9 mouse cellular contexts compared by ENCODE assay signal in the genomic region with DNA sequence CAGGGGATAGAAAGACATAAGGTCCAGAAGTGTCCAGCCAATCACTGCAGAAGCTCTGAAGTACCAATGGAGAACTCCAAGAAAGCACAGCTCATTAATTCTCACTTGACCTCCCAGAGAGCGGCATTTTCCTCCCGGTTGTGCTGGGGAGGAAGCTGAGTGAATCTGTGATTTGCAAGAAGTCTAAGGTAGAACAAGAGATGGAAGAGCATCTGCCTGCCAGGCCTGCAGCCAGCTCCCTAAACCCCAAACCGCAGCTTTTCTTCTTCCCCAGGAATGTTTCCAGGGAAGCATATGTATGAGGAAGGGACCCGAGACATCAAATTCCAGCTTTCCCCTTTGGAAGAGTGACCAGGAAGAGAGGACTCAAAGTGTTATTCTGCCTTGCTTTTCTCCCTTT. TPM values are rescaled to one million over a fixed set of nuclear protein-coding genes. Genes with fewer than 3 reads are reported as not detected.
DNase-seq lines count a peak whose midpoint lies in the region; ATAC-seq and TF ChIP-seq lines count a peak whose summit lies in the region.
"Had no signal": no experiment of that assay in that cellular context is flagged by ENCODE, and none has a peak within 500 bp of the region (broad histone marks: within the 10 kb centered on the region; RNA-seq: fewer than 3 reads in every experiment).

No protein-coding gene starts in this region.

- H3K27ac ChIP-seq in kidney, adult 2 months (ENCODE audit: insufficient read depth, low read depth, low read length), result peak overlapping the region; percentile 16; the same call in 1 of the 2 replicates
- peak overlapping the region; percentile 83 for H3K27ac ChIP-seq in hindbrain, embryonic 13.5 days
- H3K27ac ChIP-seq in midbrain, postnatal 0 days (ENCODE audit: low read depth, low read length), result no peak overlapping the region

- no peaks in the 10 kb centered on the region for H3K9me3 ChIP-seq in hindbrain, embryonic 13.5 days
- H3K9me3 ChIP-seq in midbrain, postnatal 0 days (ENCODE audit: low read length), result no peaks in the 10 kb centered on the region

- no peak overlapping the region for H3K4me3 ChIP-seq in kidney, adult 2 months (ENCODE audit: insufficient read depth, low read depth, low read length)
- peak overlapping the region; percentile 25; the same call in 1 of the 2 replicates for H3K4me3 ChIP-seq in hindbrain, embryonic 13.5 days
- no peak overlapping the region for H3K4me3 ChIP-seq in midbrain, postnatal 0 days (ENCODE audit: low read depth, low read length)

- H3K27me3 ChIP-seq in kidney, adult 2 months (replicated peaks; ENCODE audit: control insufficient read depth, insufficient read depth, low read length), result no peaks in the 10 kb centered on the region
- no peaks in the 10 kb centered on the region for H3K27me3 ChIP-seq in hindbrain, embryonic 13.5 days
- no peaks in the 10 kb centered on the region for H3K27me3 ChIP-seq in midbrain, postnatal 0 days (ENCODE audit: insufficient read depth, low read length)

- no peak for DNase-seq in kidney, adult 2 months
- no peak for DNase-seq in kidney, adult 18-20 months
- peak; percentile 61 for DNase-seq in embryo, embryonic 9.5 days (ENCODE audit: extremely low spot score)
- DNase-seq in midbrain, postnatal 0 days (ENCODE audit: low spot score), result no peak
- DNase-seq in left cerebral cortex, postnatal 36 days (ENCODE audit: low spot score in 2 of 2), result no peak
- DNase-seq: adrenal gland, postnatal 10 days had no signal

- no peak for TF ChIP-seq CTCF in kidney, adult 2 months (conservative IDR thresholded peaks at IDR 0.05; ENCODE audit: insufficient read depth, insufficient read length, low read depth, low read length)
- no peak for TF ChIP-seq CTCF in midbrain, postnatal 0 days (IDR thresholded peaks at IDR 0.05)

- peak overlapping the region; percentile 51; the same call in 1 of the 2 replicates for H3K9ac ChIP-seq in hindbrain, embryonic 13.5 days
- no peak overlapping the region for H3K9ac ChIP-seq in midbrain, postnatal 0 days (replicated peaks; ENCODE audit: low read length, poor library complexity, severe bottlenecking)

- no peak for TF ChIP-seq POLR2A in kidney, adult 2 months (IDR thresholded peaks at IDR 0.05; ENCODE audit: low read depth, low read length)

- ATAC-seq in hindbrain, embryonic 13.5 days (ENCODE audit: low FRiP score), result no peak
- ATAC-seq in midbrain, postnatal 0 days (ENCODE audit: low FRiP score), result no peak
- ATAC-seq in cerebellum, adult (ENCODE audit: insufficient number of reproducible peaks, low FRiP score, low TSS enrichment), result no peak
- ATAC-seq in granulocyte monocyte progenitor cell, adult 5-6 weeks (replicated peaks; ENCODE audit: poor library complexity, severe bottlenecking), result no peak

- H3K4me2 ChIP-seq in hindbrain, embryonic 13.5 days, result peak overlapping the region; percentile 51
- H3K4me2 ChIP-seq in midbrain, postnatal 0 days (ENCODE audit: low read depth, low read length, poor library complexity, severe bottlenecking), result peak overlapping the region; percentile 45

- no peaks in the 10 kb centered on the region for H3K36me3 ChIP-seq in kidney, adult 2 months (ENCODE audit: control insufficient read depth, insufficient read depth, low read length)
- H3K36me3 ChIP-seq in hindbrain, embryonic 13.5 days, result no peaks in the 10 kb centered on the region
- H3K36me3 ChIP-seq in midbrain, postnatal 0 days (ENCODE audit: insufficient read depth, low read length), result no peaks in the 10 kb centered on the region

- intact Hi-C loops in left cerebral cortex, postnatal 36 days (cut with DNase I), result loop anchor here (10.0 kb wide), 1 partner anchor 124 kb away; no protein-coding TSS in a partner anchor

- 8% methylated on average over 4 of the region's 4 CpGs for WGBS in kidney, adult 2 months
- 3% methylated on average over 4 of the region's 4 CpGs for WGBS in hindbrain, embryonic 13.5 days
- 5% methylated on average over 4 of the region's 4 CpGs for WGBS in midbrain, postnatal 0 days

- H3K4me1 ChIP-seq in kidney, adult 2 months (ENCODE audit: control insufficient read depth, insufficient read depth, low read length), result no peaks in the 10 kb centered on the region
- peaks cover 46% of the 10 kb centered on the region for H3K4me1 ChIP-seq in hindbrain, embryonic 13.5 days (replicated peaks)
- H3K4me1 ChIP-seq in midbrain, postnatal 0 days (ENCODE audit: insufficient read depth, low read length), result peaks cover 12% of the 10 kb centered on the region; the same call in 1 of the 2 replicates

RNA-seq across cellular contexts. Expression of gene Nepro, which starts 35.6 kb away (rescaled TPM):
- polyA plus RNA-seq in kidney, adult 2 months (2012; rRNA removed), result 2.8 TPM in 2 replicates
- 4.9 and 5.0 TPM in 2 replicates for polyA plus RNA-seq in hindbrain, embryonic 13.5 days (2015; fragmentation: Nextera tagmentation; extraction: Ambion mirVana)
- 3.5 and 5.9 TPM in 2 replicates for total RNA-seq in midbrain, postnatal 0 days (2014; rRNA removed)
- 2.4 and 2.9 TPM in 2 replicates for polyA plus RNA-seq in midbrain, postnatal 0 days (2015; fragmentation: Nextera tagmentation; extraction: Ambion mirVana)
- 1 to 10 TPM; 4.0 to 5.4 TPM for total RNA-seq in left cerebral cortex, postnatal 36 days (2021)
- total RNA-seq in granulocyte monocyte progenitor cell, adult 5-6 weeks (2014; fragmentation: Nextera tagmentation), result 10.0 and 18.7 TPM in 2 replicates
- total RNA-seq in granulocyte monocyte progenitor cell, adult 5-6 weeks (2017), result 16.9 and 22.4 TPM in 2 replicates

RNA-seq across cellular contexts. Expression of gene Gtpbp8, which starts 57.7 kb away (rescaled TPM):
- polyA plus RNA-seq in kidney, adult 2 months (2012; rRNA removed), result 5.9 and 6.0 TPM in 2 replicates
- 37.8 and 40.2 TPM in 2 replicates for polyA plus RNA-seq in hindbrain, embryonic 13.5 days (2015; fragmentation: Nextera tagmentation; extraction: Ambion mirVana)
- 42.5 and 46.7 TPM in 2 replicates for total RNA-seq in midbrain, postnatal 0 days (2014; rRNA removed)
- 36.6 and 38.8 TPM in 2 replicates for polyA plus RNA-seq in midbrain, postnatal 0 days (2015; fragmentation: Nextera tagmentation; extraction: Ambion mirVana)
- total RNA-seq in left cerebral cortex, postnatal 36 days (2021), result 10 to 100 TPM; 23.6 to 28.7 TPM
- 13.5 and 26.5 TPM in 2 replicates for total RNA-seq in granulocyte monocyte progenitor cell, adult 5-6 weeks (2014; fragmentation: Nextera tagmentation)
- total RNA-seq in granulocyte monocyte progenitor cell, adult 5-6 weeks (2017), result 9.0 and 15.9 TPM in 2 replicates
